ENCODE assay signal across 16 mouse cellular contexts in genomic region chr5:24124579-24125276, GRCm38 (mm10). TPM values are rescaled to one million over a fixed set of nuclear protein-coding genes. Genes with fewer than 3 reads are reported as not detected.
DNase-seq lines count a peak whose midpoint lies in the region; ATAC-seq and TF ChIP-seq lines count a peak whose summit lies in the region.
"Had no signal": no experiment of that assay in that cellular context is flagged by ENCODE, and none has a peak within 500 bp of the region (broad histone marks: within the 10 kb centered on the region; RNA-seq: fewer than 3 reads in every experiment).

No protein-coding gene starts in this region.

- TF ChIP-seq CTCF in heart, adult 2 months (IDR thresholded peaks at IDR 0.05): no peak
- no peak for TF ChIP-seq CTCF in layer of hippocampus, adult 2 months (conservative IDR thresholded peaks at IDR 0.05)

- H3K9ac ChIP-seq in heart, adult 2 months (ENCODE audit: low read depth, low read length): peak overlapping the region; percentile 53; the same call in 1 of the 2 replicates
- no peak overlapping the region for H3K9ac ChIP-seq in hindbrain, embryonic 12.5 days
- no peak overlapping the region for H3K9ac ChIP-seq in hindbrain, embryonic 14.5 days
- no peak overlapping the region for H3K9ac ChIP-seq in forebrain, embryonic 13.5 days
- no peak overlapping the region for H3K9ac ChIP-seq in midbrain, embryonic 14.5 days (replicated peaks; ENCODE audit: low read length)
- H3K9ac ChIP-seq: limb, embryonic 12.5 days; liver, embryonic 14.5 days; stomach, embryonic 15.5 days had no signal

- TF ChIP-seq POLR2A in heart, adult 2 months (IDR thresholded peaks at IDR 0.05; ENCODE audit: insufficient read depth, low read depth, low read length): no peak

- no peak for TF ChIP-seq EP300 in heart, adult 2 months (IDR thresholded peaks at IDR 0.05; ENCODE audit: insufficient read depth, low read depth, low read length)

- WGBS in heart, adult 2 months: 70% methylated on average over 3 of the region's 3 CpGs
- WGBS in hindbrain, embryonic 12.5 days: 50% methylated on average over 3 of the region's 3 CpGs
- 45% methylated on average over 3 of the region's 3 CpGs for WGBS in hindbrain, embryonic 14.5 days
- 17% methylated on average over 3 of the region's 3 CpGs for WGBS in forebrain, embryonic 13.5 days
- WGBS in midbrain, embryonic 14.5 days: 31% methylated on average over 3 of the region's 3 CpGs

- ATAC-seq in hindbrain, embryonic 12.5 days (ENCODE audit: low FRiP score): peak; percentile 52
- no peak for ATAC-seq in hindbrain, embryonic 14.5 days (ENCODE audit: low FRiP score)
- peak; percentile 65 for ATAC-seq in forebrain, embryonic 13.5 days
- ATAC-seq in midbrain, embryonic 14.5 days (ENCODE audit: low FRiP score, low TSS enrichment): peak; percentile 17; the same call in 1 of the 2 replicates

- H3K36me3 ChIP-seq in heart, adult 2 months (ENCODE audit: control insufficient read depth, insufficient read depth, low read length): peaks cover 7% of the 10 kb centered on the region
- H3K36me3 ChIP-seq in hindbrain, embryonic 12.5 days: peaks cover 4% of the 10 kb centered on the region; the same call in 1 of the 2 replicates
- H3K36me3 ChIP-seq in hindbrain, embryonic 14.5 days (replicated peaks; ENCODE audit: control insufficient read depth, insufficient read depth): 0 out of 2 replicates have a peak, but pooled peaks cover 8% of the 10 kb centered on the region
- H3K36me3 ChIP-seq in forebrain, embryonic 13.5 days (ENCODE audit: poor library complexity, severe bottlenecking): peaks cover 19% of the 10 kb centered on the region
- 0 out of 2 replicates have a peak, but pooled peaks cover 9% of the 10 kb centered on the region for H3K36me3 ChIP-seq in midbrain, embryonic 14.5 days (ENCODE audit: control insufficient read depth, insufficient read depth, low read length)
- H3K36me3 ChIP-seq: stomach, embryonic 15.5 days had no signal

- H3K4me3 ChIP-seq in heart, adult 2 months: no peak overlapping the region
- H3K4me3 ChIP-seq in hindbrain, embryonic 12.5 days: no peak overlapping the region
- no peak overlapping the region for H3K4me3 ChIP-seq in hindbrain, embryonic 14.5 days (replicated peaks; ENCODE audit: low read length)
- H3K4me3 ChIP-seq in forebrain, embryonic 13.5 days: no peak overlapping the region
- no peak overlapping the region for H3K4me3 ChIP-seq in midbrain, embryonic 14.5 days (replicated peaks; ENCODE audit: low read depth, low read length)
- H3K4me3 ChIP-seq in layer of hippocampus, adult 2 months: no peak overlapping the region
- H3K4me3 ChIP-seq: left cerebral cortex, adult 2 months; limb, embryonic 12.5 days; stomach, embryonic 15.5 days had no signal

- peak overlapping the region; percentile 87 for H3K27ac ChIP-seq in heart, adult 2 months
- H3K27ac ChIP-seq in hindbrain, embryonic 12.5 days: peak overlapping the region; percentile 84; the same call in 1 of the 2 replicates
- H3K27ac ChIP-seq in hindbrain, embryonic 14.5 days: no peak overlapping the region
- H3K27ac ChIP-seq in forebrain, embryonic 13.5 days: peak overlapping the region; percentile 90
- H3K27ac ChIP-seq in midbrain, embryonic 14.5 days (replicated peaks; ENCODE audit: low read depth, low read length): peak overlapping the region; percentile 70
- no peak overlapping the region for H3K27ac ChIP-seq in layer of hippocampus, adult 2 months
- H3K27ac ChIP-seq: left cerebral cortex, adult 2 months; liver, embryonic 14.5 days; stomach, embryonic 15.5 days had no signal

- no peaks in the 10 kb centered on the region for H3K27me3 ChIP-seq in heart, adult 2 months (ENCODE audit: control insufficient read depth, insufficient read depth, low read length)
- H3K27me3 ChIP-seq in hindbrain, embryonic 12.5 days: no peaks in the 10 kb centered on the region
- no peaks in the 10 kb centered on the region for H3K27me3 ChIP-seq in hindbrain, embryonic 14.5 days (ENCODE audit: control insufficient read depth, insufficient read depth, low read length)
- no peaks in the 10 kb centered on the region for H3K27me3 ChIP-seq in forebrain, embryonic 13.5 days
- no peaks in the 10 kb centered on the region for H3K27me3 ChIP-seq in midbrain, embryonic 14.5 days (ENCODE audit: control insufficient read depth, insufficient read depth, low read length)
- H3K27me3 ChIP-seq: limb, embryonic 12.5 days; stomach, embryonic 15.5 days had no signal

- H3K4me2 ChIP-seq in hindbrain, embryonic 12.5 days (replicated peaks): no peak overlapping the region
- no peak overlapping the region for H3K4me2 ChIP-seq in hindbrain, embryonic 14.5 days (replicated peaks)
- no peak overlapping the region; the same call in 1 of the 2 replicates for H3K4me2 ChIP-seq in forebrain, embryonic 13.5 days
- H3K4me2 ChIP-seq in midbrain, embryonic 14.5 days (ENCODE audit: low read length): no peak overlapping the region
- H3K4me2 ChIP-seq: limb, embryonic 12.5 days; stomach, embryonic 15.5 days had no signal

- peaks cover 5% of the 10 kb centered on the region; the same call in 1 of the 2 replicates for H3K79me2 ChIP-seq in heart, adult 2 months (replicated peaks; ENCODE audit: control insufficient read depth, insufficient read depth, low read length)

- H3K4me1 ChIP-seq in heart, adult 2 months (ENCODE audit: control insufficient read depth, insufficient read depth, low read length): peaks cover 2% of the 10 kb centered on the region
- peaks cover 11% of the 10 kb centered on the region for H3K4me1 ChIP-seq in hindbrain, embryonic 12.5 days
- H3K4me1 ChIP-seq in hindbrain, embryonic 14.5 days (replicated peaks; ENCODE audit: control insufficient read depth, insufficient read depth, low read length): peaks cover 8% of the 10 kb centered on the region
- peaks cover 39% of the 10 kb centered on the region for H3K4me1 ChIP-seq in forebrain, embryonic 13.5 days
- peaks cover 21% of the 10 kb centered on the region; the same call in 1 of the 2 replicates for H3K4me1 ChIP-seq in midbrain, embryonic 14.5 days (ENCODE audit: control insufficient read depth, insufficient read depth, low read length)
- H3K4me1 ChIP-seq: stomach, embryonic 15.5 days had no signal

- intact Hi-C loops in heart, adult 2 months (cut with DNase I): no loop called here

- DNase-seq in heart, adult 2 months: no peak
- no peak for DNase-seq in heart, adult 9 months (ENCODE audit: low spot score in 2 of 2)
- no peak for DNase-seq in hindbrain, embryonic 14.5 days (ENCODE audit: low spot score)
- no peak for DNase-seq in midbrain, embryonic 14.5 days
- no peak for DNase-seq in cerebellum, adult 9-10 months
- no peak for DNase-seq in layer of hippocampus, adult 2 months (ENCODE audit: low spot score in 2 of 2)
- DNase-seq: B cell, adult 2 months; cerebellum, postnatal 25 days; lung, postnatal 10 days; retina, postnatal 1 day had no signal

- H3K9me3 ChIP-seq in hindbrain, embryonic 12.5 days (replicated peaks): no peaks in the 10 kb centered on the region
- H3K9me3 ChIP-seq in hindbrain, embryonic 14.5 days (ENCODE audit: control insufficient read depth, low read length): no peaks in the 10 kb centered on the region
- H3K9me3 ChIP-seq in forebrain, embryonic 13.5 days (replicated peaks): no peaks in the 10 kb centered on the region
- H3K9me3 ChIP-seq in midbrain, embryonic 14.5 days (ENCODE audit: control insufficient read depth, low read length): no peaks in the 10 kb centered on the region
- H3K9me3 ChIP-seq: limb, embryonic 12.5 days; stomach, embryonic 15.5 days had no signal

RNA-seq across cellular contexts. Expression of gene Klhl7, which starts 24.3 kb away (rescaled TPM):
- total RNA-seq in heart, adult 2 months (2021): 10 to 100 TPM; 47.7 to 48.9 TPM
- polyA plus RNA-seq in heart, adult 2 months (2012; rRNA removed): 7.4 and 25.6 TPM in 2 replicates
- polyA plus RNA-seq in hindbrain, embryonic 12.5 days (2016; fragmentation: Nextera tagmentation; extraction: Ambion mirVana): 113 and 124 TPM in 2 replicates
- 152 and 163 TPM in 2 replicates for polyA plus RNA-seq in hindbrain, embryonic 14.5 days (2014; fragmentation: Nextera tagmentation; extraction: Ambion mirVana)
- polyA plus RNA-seq in forebrain, embryonic 13.5 days (2015; fragmentation: Nextera tagmentation; extraction: Ambion mirVana): 176 and 178 TPM in 2 replicates
- polyA plus RNA-seq in midbrain, embryonic 14.5 days (2014; fragmentation: Nextera tagmentation; extraction: Ambion mirVana): 177 and 194 TPM in 2 replicates
- 10 to 100 TPM; 93.4 to 96.9 TPM for total RNA-seq in layer of hippocampus, adult 2 months (2021)

RNA-seq across cellular contexts. Expression of gene Nupl2, which starts 40.0 kb away (rescaled TPM):
- 1 to 10 TPM; 7.4 to 7.6 TPM for total RNA-seq in heart, adult 2 months (2021)
- polyA plus RNA-seq in heart, adult 2 months (2012; rRNA removed): 5.8 and 7.3 TPM in 2 replicates
- polyA plus RNA-seq in hindbrain, embryonic 12.5 days (2016; fragmentation: Nextera tagmentation; extraction: Ambion mirVana): 17.6 and 19.9 TPM in 2 replicates
- 13.7 and 16.0 TPM in 2 replicates for polyA plus RNA-seq in hindbrain, embryonic 14.5 days (2014; fragmentation: Nextera tagmentation; extraction: Ambion mirVana)
- 15.2 and 17.0 TPM in 2 replicates for polyA plus RNA-seq in forebrain, embryonic 13.5 days (2015; fragmentation: Nextera tagmentation; extraction: Ambion mirVana)
- 13.0 and 17.0 TPM in 2 replicates for polyA plus RNA-seq in midbrain, embryonic 14.5 days (2014; fragmentation: Nextera tagmentation; extraction: Ambion mirVana)
- total RNA-seq in layer of hippocampus, adult 2 months (2021): 10 to 100 TPM; 10.7 to 11.7 TPM

Comparison
In these comparisons a context has a peak if more than half of its experiments do, and no peak if none do; other contexts are left out.
1. H3K27ac ChIP-seq: peak in heart, adult 2 months (single experiment), hindbrain, embryonic 12.5 days (single experiment), forebrain, embryonic 13.5 days (single experiment) and midbrain, embryonic 14.5 days (single experiment); none in hindbrain, embryonic 14.5 days (single experiment) and layer of hippocampus, adult 2 months (single experiment).